Mouse (Mus musculus): ENCODE measurements at regions not wholly inside any gene's neighbourhood (a gene's known extent, or its start where the extent isn't known, plus 50 kb on each side); places are given as distances from the start of the nearest gene placed in this dataset.

DNA sequence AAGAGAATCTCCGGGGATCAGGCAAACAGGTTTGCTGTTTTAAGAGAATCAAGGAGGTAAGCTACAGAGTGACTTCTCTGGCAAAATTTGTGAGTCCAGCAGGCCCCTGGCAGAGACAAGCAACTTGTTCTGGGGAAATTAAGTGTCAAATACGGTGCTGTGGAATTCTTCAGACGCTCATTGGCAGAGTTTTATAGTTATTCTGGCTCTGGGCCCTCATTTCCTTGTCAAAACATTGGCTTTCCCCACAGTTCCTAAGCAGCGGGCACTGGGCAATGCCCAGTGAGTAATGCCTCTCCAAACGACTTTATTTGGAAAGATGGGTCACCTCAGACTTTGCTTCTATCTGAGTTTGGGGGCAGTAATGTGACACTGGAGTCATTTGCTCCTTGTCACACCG lies 180.1 kb upstream of the Vstm2b start:
- Histone ChIP-seq H3K27me3 (replicated peaks) (no peaks in the 10 kb centered on the region), H3K4me1 (no peaks in the 10 kb centered on the region), H3K9me3 (no peaks in the 10 kb centered on the region), H3K27ac (no peak overlapping the region), H3K4me3 (replicated peaks) (no peak overlapping the region), H3K36me3 (no peaks in the 10 kb centered on the region), H3K9ac (no peak overlapping the region), H3K4me2 (no peak overlapping the region)
- no peak for ATAC-seq (ENCODE audit: insufficient read depth, low FRiP score, low read depth)
- WGBS, result 54% methylated on average over 6 of the region's 6 CpGs

DNA sequence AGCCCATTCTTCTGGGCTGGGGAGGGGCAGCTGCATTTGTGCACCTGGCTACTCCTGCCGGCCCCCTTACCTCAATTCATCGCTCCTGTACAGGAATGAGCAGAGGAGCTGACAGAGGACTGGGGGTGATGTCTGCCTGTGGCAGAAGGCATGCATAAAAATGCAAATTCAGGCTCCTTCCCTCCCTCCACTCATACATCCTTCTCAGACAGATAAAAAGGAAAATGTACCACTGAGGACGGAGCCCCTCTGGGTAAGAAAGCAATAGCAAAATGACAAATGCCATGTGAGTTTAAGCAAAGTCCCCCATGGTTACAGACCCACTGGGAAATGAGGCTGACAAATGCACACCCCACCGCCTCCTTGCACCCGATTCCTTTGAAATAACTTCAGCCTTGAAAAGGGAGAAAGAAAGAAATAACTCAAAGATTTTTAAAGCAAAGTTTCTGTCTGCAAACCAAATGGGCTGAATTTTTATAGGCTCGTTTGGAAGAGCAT lies 161.1 kb upstream of the Vstm2b start:
- H3K36me3 ChIP-seq, result no peaks in the 10 kb centered on the region
- no peak overlapping the region for H3K4me3 ChIP-seq (replicated peaks)
- no peak overlapping the region for H3K27ac ChIP-seq
- no peak overlapping the region for H3K4me2 ChIP-seq
- no peaks in the 10 kb centered on the region for H3K27me3 ChIP-seq (replicated peaks)
- 54% methylated on average over 6 of the region's 6 CpGs for WGBS
- no peaks in the 10 kb centered on the region for H3K4me1 ChIP-seq
- no peak overlapping the region for H3K9ac ChIP-seq
- no peak for ATAC-seq (ENCODE audit: insufficient read depth, low FRiP score, low read depth)
- no peaks in the 10 kb centered on the region for H3K9me3 ChIP-seq

DNA sequence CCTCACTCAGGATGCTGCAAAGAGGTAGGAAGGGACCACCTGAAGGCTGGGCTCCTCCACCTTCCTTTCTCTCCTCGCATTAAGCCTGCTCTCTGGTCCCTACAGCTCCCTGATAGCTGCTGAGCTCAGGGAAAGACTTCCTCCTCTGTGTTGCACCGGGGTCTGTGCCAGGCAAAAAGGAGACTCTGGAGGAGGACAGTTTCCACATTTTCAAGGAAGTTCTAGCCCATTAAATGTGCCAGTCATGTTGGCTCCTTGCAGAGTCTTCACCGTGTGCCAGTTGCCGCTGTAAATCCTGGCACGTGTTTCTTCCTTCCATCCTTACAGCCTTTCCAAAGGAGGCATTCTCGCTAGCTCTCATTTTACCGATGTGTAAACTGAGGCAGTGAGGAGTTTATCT lies 160.6 kb upstream of the Vstm2b start:
- no peaks in the 10 kb centered on the region for H3K9me3 ChIP-seq
- no peak overlapping the region for H3K27ac ChIP-seq
- no peak for ATAC-seq (ENCODE audit: insufficient read depth, low FRiP score, low read depth)
- H3K27me3 ChIP-seq (replicated peaks), result no peaks in the 10 kb centered on the region
- H3K9ac ChIP-seq, result no peak overlapping the region
- no peaks in the 10 kb centered on the region for H3K36me3 ChIP-seq
- H3K4me2 ChIP-seq, result no peak overlapping the region
- 72% methylated on average over 7 of the region's 7 CpGs for WGBS
- H3K4me1 ChIP-seq, result no peaks in the 10 kb centered on the region
- no peak overlapping the region for H3K4me3 ChIP-seq (replicated peaks)

DNA sequence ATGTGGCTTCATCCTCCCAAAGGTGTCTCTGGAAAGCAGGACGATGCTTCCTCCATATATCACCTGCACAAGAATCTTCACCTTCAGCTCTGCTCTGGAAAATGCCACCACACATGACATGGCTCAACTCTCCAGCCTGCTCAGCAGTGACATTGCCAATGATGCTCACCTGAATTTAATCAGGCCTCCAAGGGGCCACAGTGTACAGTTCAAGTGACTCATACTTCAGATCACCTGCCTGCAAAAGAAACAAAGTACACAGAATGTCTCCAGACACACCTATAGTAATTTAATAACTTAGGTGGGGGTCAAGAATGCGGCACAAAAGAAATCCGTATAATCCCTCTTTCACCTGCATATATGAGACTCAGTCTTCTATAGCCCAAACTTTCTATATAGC lies 160.0 kb upstream of the Vstm2b start:
- Histone ChIP-seq H3K4me3 (replicated peaks) (no peak overlapping the region), H3K9me3 (no peaks in the 10 kb centered on the region), H3K9ac (no peak overlapping the region), H3K27me3 (replicated peaks) (no peaks in the 10 kb centered on the region), H3K4me1 (no peaks in the 10 kb centered on the region), H3K27ac (no peak overlapping the region), H3K4me2 (no peak overlapping the region), H3K36me3 (no peaks in the 10 kb centered on the region)
- WGBS, result 84% methylated on average over 3 of the region's 3 CpGs
- ATAC-seq (ENCODE audit: insufficient read depth, low FRiP score, low read depth), result no peak

DNA sequence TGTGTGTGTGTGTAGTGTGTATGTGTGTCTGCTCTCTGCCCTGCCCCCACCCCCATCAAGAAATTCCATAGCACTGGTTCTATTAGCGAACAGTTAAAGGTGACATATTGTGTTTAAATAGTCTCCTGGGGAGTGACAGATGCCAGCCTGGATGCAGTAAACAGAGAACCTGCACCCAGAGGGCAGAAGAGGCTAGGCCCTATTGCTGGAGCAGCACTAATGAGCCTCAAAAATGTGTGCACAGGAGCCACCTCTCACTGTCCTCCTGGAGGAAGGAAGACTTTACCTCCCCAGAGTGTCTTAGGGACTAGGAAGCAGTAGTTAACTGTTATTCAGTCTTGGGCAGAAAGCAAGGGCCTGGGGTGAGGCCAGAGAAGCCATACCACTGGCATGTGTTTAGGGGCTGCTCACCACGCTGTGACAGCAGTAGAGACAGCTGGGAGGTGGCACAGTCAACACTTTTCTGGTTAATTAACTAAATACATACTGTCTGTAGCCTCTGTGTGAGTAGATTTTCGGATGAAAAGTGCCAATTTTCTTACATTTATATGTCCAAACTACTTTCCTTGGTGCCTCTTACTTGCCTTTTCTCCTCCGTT lies 155.5 kb upstream of the Vstm2b start:
- Histone ChIP-seq H3K27me3 (replicated peaks) (no peaks in the 10 kb centered on the region), H3K9me3 (no peaks in the 10 kb centered on the region), H3K4me2 (no peak overlapping the region), H3K27ac (no peak overlapping the region), H3K4me3 (replicated peaks) (no peak overlapping the region), H3K4me1 (no peaks in the 10 kb centered on the region), H3K36me3 (no peaks in the 10 kb centered on the region), H3K9ac (no peak overlapping the region)
- WGBS, result 51% methylated on average over 4 of the region's 4 CpGs
- ATAC-seq (ENCODE audit: insufficient read depth, low FRiP score, low read depth), result no peak

DNA sequence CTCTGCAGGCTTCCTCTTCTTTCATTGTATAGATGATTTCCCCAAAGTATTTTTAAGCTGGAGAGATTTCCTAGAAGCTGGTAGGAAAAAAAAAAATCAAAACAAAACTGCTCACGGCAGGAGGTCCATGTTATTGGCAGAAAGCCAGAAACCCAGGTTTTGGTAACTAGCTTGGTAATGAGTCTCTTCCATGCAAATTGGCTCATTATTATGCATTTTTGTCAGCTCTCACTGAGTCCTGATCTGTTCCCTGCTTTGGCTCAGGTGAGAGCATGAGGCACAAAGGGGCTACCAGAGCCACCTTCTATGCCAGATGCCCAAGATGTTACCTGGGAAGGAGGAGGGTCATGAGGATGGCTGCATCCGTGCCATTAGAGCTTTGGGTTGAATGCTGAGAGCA lies 146.3 kb upstream of the Vstm2b start:
- Histone ChIP-seq H3K27ac (no peak overlapping the region), H3K27me3 (replicated peaks) (no peaks in the 10 kb centered on the region), H3K9me3 (no peaks in the 10 kb centered on the region), H3K4me2 (no peak overlapping the region), H3K9ac (no peak overlapping the region), H3K4me1 (no peaks in the 10 kb centered on the region), H3K36me3 (no peaks in the 10 kb centered on the region), H3K4me3 (replicated peaks) (no peak overlapping the region)
- 44% methylated on average over 2 of the region's 2 CpGs for WGBS
- ATAC-seq (ENCODE audit: insufficient read depth, low FRiP score, low read depth), result no peak

DNA sequence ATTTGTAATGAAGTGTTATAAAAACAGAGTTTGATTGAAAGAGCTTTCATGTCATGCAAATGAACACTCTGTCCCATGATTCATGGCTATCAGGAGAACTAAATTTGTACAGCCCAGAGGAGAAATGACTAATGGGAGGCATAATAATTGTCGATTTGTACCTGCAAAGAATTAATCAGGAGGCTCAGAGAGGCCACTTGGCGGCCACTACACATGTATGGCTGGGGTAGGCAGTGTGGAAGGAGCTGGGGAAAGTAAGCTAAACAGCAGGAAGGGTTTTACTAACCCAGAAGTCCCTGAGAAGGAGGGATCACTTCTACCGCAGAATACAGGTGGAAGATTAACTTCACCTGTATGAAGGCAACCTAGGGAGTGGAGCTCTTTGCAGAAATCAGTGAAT lies 145.9 kb upstream of the Vstm2b start:
- Histone ChIP-seq H3K4me1 (no peaks in the 10 kb centered on the region), H3K27ac (no peak overlapping the region), H3K4me3 (replicated peaks) (no peak overlapping the region), H3K9ac (no peak overlapping the region), H3K9me3 (no peaks in the 10 kb centered on the region), H3K36me3 (no peaks in the 10 kb centered on the region), H3K27me3 (replicated peaks) (no peaks in the 10 kb centered on the region), H3K4me2 (no peak overlapping the region)
- ATAC-seq (ENCODE audit: insufficient read depth, low FRiP score, low read depth), result no peak
- 48% methylated on average over 3 of the region's 3 CpGs for WGBS

DNA sequence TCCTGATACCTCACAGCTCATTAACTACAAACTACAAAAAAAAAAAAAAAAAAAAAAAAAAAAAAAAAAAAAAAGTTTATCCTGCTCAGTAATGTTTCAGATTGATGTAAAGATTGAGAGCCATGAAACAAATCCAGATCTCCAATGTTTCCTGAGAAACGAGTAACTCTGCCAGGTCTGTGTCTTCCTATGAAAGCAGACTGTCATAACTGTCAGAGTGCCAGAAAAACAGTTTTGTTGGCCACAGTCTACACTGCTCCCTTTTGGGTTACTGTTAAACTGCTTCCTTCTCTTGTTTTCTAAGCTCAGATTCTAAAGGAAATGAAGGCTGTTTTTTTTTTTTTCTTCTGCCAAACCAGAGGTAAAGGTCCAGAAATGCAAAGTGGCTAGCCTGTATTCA lies 144.6 kb upstream of the Vstm2b start:
- H3K9me3 ChIP-seq, result no peaks in the 10 kb centered on the region
- WGBS, result 52% methylated on average over 1 of the region's 1 CpGs
- H3K27me3 ChIP-seq (replicated peaks), result no peaks in the 10 kb centered on the region
- no peak overlapping the region for H3K9ac ChIP-seq
- H3K4me1 ChIP-seq, result no peaks in the 10 kb centered on the region
- H3K4me3 ChIP-seq (replicated peaks), result no peak overlapping the region
- no peaks in the 10 kb centered on the region for H3K36me3 ChIP-seq
- no peak overlapping the region for H3K4me2 ChIP-seq
- no peak overlapping the region for H3K27ac ChIP-seq
- no peak for ATAC-seq (ENCODE audit: insufficient read depth, low FRiP score, low read depth)

DNA sequence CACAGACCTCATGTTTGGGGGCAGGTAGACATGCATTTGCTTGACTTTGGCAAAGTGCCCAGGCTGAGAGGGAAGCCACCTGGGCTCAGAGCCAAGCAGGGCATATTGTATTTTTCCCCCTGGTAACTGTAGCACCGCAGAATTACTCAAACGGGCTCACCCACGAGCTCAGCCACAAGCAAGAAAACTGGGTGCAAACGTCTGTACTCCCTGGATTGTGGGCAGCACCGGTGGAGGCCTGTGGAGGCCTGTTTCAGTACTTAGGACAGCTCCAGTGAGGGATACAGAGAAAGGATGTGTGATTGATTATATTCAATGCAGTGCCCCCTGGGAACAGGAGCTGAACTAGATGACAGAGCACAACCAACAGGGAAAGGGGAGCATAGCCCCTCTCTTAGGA lies 135.6 kb upstream of the Vstm2b start:
- WGBS, result 9% methylated on average over 5 of the region's 5 CpGs

DNA sequence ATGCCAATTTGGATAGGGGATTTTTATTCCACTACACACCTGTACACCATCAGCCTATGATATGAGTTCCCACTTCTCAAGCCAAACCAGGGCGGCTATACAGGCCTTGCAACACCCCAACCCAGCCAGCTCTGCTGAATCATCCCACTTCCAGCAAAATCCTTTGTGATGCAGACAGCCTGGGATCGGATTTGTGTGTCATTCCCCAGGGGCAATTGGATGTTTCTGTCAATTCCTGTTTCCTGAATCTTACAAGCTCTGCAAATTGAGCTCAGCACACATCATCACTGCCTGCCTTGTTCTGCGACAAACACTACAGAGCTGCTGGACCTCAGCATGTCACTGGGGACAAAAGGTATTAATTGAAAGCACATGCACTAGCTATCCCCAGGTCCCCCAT lies 132.0 kb upstream of the Vstm2b start:
- H3K4me2 ChIP-seq, result no peak overlapping the region
- H3K9ac ChIP-seq, result no peak overlapping the region
- no peaks in the 10 kb centered on the region for H3K4me1 ChIP-seq
- H3K27me3 ChIP-seq (replicated peaks), result no peaks in the 10 kb centered on the region
- H3K27ac ChIP-seq, result no peak overlapping the region
- no peaks in the 10 kb centered on the region for H3K36me3 ChIP-seq
- H3K4me3 ChIP-seq (replicated peaks), result no peak overlapping the region
- no peaks in the 10 kb centered on the region for H3K9me3 ChIP-seq
- no peak for ATAC-seq (ENCODE audit: insufficient read depth, low FRiP score, low read depth)
- WGBS, result 64% methylated on average over 3 of the region's 3 CpGs

More for the DNA sequence above, 135.6 kb upstream of the Vstm2b start:
- no peak for ATAC-seq (ENCODE audit: insufficient read depth, low FRiP score, low read depth)
- no peaks in the 10 kb centered on the region for H3K27me3 ChIP-seq (replicated peaks)
- H3K9ac ChIP-seq, result no peak overlapping the region
- H3K4me2 ChIP-seq, result no peak overlapping the region
- H3K4me3 ChIP-seq (replicated peaks), result no peak overlapping the region
- H3K9me3 ChIP-seq, result no peaks in the 10 kb centered on the region
- H3K4me1 ChIP-seq, result no peaks in the 10 kb centered on the region
- H3K36me3 ChIP-seq, result no peaks in the 10 kb centered on the region
- no peak overlapping the region for H3K27ac ChIP-seq

DNA sequence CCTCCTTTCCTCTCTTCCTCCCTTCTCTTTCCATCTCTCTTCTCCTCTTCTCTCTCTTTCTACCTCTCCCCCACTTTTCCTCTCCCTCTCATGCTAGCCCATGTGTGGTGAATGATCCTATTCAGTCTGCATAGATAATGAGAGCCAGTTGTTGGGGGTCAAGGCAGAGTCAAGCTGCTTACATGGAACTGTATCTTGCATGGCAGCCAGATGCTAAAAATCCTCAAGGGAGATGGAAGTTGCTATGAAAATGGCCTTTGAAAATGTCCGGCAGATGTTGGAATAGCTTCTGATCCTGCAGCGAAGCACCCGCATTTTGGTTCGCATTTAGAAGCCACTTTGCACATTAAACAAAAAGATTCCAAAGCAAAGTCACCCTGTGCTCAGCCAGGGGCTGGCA lies 121.9 kb upstream of the Vstm2b start:
- H3K4me2 ChIP-seq, result no peak overlapping the region
- no peaks in the 10 kb centered on the region for H3K27me3 ChIP-seq (replicated peaks)
- H3K4me1 ChIP-seq, result no peaks in the 10 kb centered on the region
- WGBS, result 34% methylated on average over 4 of the region's 4 CpGs
- H3K36me3 ChIP-seq, result no peaks in the 10 kb centered on the region
- no peak overlapping the region for H3K27ac ChIP-seq
- H3K9me3 ChIP-seq, result no peaks in the 10 kb centered on the region
- no peak overlapping the region for H3K9ac ChIP-seq
- ATAC-seq (ENCODE audit: insufficient read depth, low FRiP score, low read depth), result no peak
- no peak overlapping the region for H3K4me3 ChIP-seq (replicated peaks)

DNA sequence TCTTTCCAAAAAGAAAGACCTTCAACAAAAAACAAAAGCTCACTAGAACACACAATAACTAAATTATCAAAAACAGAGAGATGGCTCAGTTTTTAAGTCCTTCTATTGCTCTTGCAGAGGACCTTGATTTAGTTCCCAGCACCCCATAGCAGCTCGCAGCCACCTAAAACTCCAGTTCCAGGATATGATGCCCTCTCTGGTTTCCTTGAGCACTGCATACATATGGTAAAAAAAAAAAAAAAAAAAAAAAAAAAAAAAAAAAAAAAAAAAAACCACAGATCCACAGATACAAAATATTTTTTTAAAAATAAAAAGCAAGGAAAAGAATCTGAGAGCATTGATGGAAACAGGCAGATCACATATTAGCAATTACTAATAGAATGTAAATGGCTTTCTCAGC lies 113.2 kb upstream of the Vstm2b start:
- no peak overlapping the region for H3K9ac ChIP-seq

DNA sequence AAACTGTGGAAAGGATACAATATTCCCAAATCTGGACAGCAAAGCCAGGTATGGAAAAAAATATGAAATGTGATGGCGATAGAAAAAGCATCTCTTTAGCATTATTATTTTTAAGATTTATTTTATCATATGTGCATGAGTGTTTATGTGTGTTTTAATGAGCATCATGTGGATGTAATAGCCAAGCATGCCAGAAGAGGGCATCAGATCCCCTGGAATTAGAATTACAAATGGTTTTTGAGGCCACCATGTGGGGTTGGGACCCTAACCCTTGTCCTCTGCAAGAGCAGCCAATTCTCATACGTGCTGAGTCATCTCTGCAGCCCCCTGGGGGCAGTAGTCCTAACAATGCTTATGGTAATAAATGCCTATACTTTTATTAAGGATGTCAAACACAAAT lies 111.4 kb upstream of the Vstm2b start:
- Histone ChIP-seq H3K9me3 (no peaks in the 10 kb centered on the region), H3K4me3 (replicated peaks) (no peak overlapping the region), H3K4me1 (no peaks in the 10 kb centered on the region), H3K9ac (no peak overlapping the region), H3K27me3 (replicated peaks) (no peaks in the 10 kb centered on the region), H3K36me3 (no peaks in the 10 kb centered on the region), H3K4me2 (no peak overlapping the region), H3K27ac (no peak overlapping the region)
- ATAC-seq (ENCODE audit: insufficient read depth, low FRiP score, low read depth), result no peak
- WGBS, result 76% methylated on average over 2 of the region's 2 CpGs

More for the DNA sequence above, 113.2 kb upstream of the Vstm2b start:
- no peak overlapping the region for H3K4me2 ChIP-seq
- H3K27ac ChIP-seq, result no peak overlapping the region
- no peak for ATAC-seq (ENCODE audit: insufficient read depth, low FRiP score, low read depth)
- 76% methylated on average over 1 of the region's 1 CpGs for WGBS
- H3K4me1 ChIP-seq, result no peaks in the 10 kb centered on the region
- H3K27me3 ChIP-seq (replicated peaks), result no peaks in the 10 kb centered on the region
- no peaks in the 10 kb centered on the region for H3K9me3 ChIP-seq
- no peaks in the 10 kb centered on the region for H3K36me3 ChIP-seq
- no peak overlapping the region for H3K4me3 ChIP-seq (replicated peaks)

Data from stomach, embryonic 15.5 days (tissue).